Mouse (Mus musculus): ENCODE measurements around the gene Tmprss9. TPM values are rescaled to one million over a fixed set of nuclear protein-coding genes. Genes with fewer than 3 reads are reported as not detected.

The Tmprss9 gene
- total and polyA plus RNA-seq, 3 experiments = 0.04 TPM; not detected in 2

- TF ChIP-seq ZMIZ1 (IDR thresholded peaks at IDR 0.05; ENCODE audit: low read depth, low read length) = peak; percentile 89
- TF ChIP-seq UBTF (IDR thresholded peaks at IDR 0.05; ENCODE audit: low read depth, low read length) = no peak
- peak; percentile 100 for TF ChIP-seq NRF1 (IDR thresholded peaks at IDR 0.05; ENCODE audit: low read depth, low read length)
- peak; percentile 96 for TF ChIP-seq SIN3A (IDR thresholded peaks at IDR 0.05; ENCODE audit: low read length)
- no peak for TF ChIP-seq MAFK (IDR thresholded peaks at IDR 0.05; ENCODE audit: insufficient replicate concordance, low read length)
- TF ChIP-seq ZC3H11A (IDR thresholded peaks at IDR 0.05; ENCODE audit: low read depth, low read length) = no peak
- TF ChIP-seq GABPA (IDR thresholded peaks at IDR 0.05; ENCODE audit: insufficient replicate concordance, low read depth, low read length) = no peak
- no peak for TF ChIP-seq RAD21 (IDR thresholded peaks at IDR 0.05; ENCODE audit: low read depth, low read length)
- TF ChIP-seq MXI1 (IDR thresholded peaks at IDR 0.05; ENCODE audit: low read depth, low read length) = peak; percentile 96
- TF ChIP-seq RCOR1 (conservative IDR thresholded peaks at IDR 0.05; ENCODE audit: low read depth, low read length) = 0 out of 2 replicates have a peak, but pooled peaks have one; percentile 48
- no peak for TF ChIP-seq CHD1 (IDR thresholded peaks at IDR 0.05; ENCODE audit: low read depth, low read length)
- no peak for TF ChIP-seq IRF4 (IDR thresholded peaks at IDR 0.05; ENCODE audit: low read depth, low read length)
- TF ChIP-seq JUND (conservative IDR thresholded peaks at IDR 0.05; ENCODE audit: low read depth, low read length) = no peak
- no peak for TF ChIP-seq ZKSCAN1 (IDR thresholded peaks at IDR 0.05; ENCODE audit: borderline replicate concordance, low read depth, low read length)
- peak; percentile 94 for TF ChIP-seq NELFE (IDR thresholded peaks at IDR 0.05; ENCODE audit: low read depth, low read length)
- TF ChIP-seq MAX (IDR thresholded peaks at IDR 0.05; ENCODE audit: low read length) = peak; percentile 91
- no peak for TF ChIP-seq PAX5 (IDR thresholded peaks at IDR 0.05; ENCODE audit: low read length)
- 0 out of 2 replicates have a peak, but pooled peaks have one; percentile 15 for TF ChIP-seq BHLHE40 (IDR thresholded peaks at IDR 0.05; ENCODE audit: low read depth, low read length)
- no peak for TF ChIP-seq E2F4 (IDR thresholded peaks at IDR 0.05; ENCODE audit: insufficient replicate concordance, low read depth, low read length)
- TF ChIP-seq POLR2AphosphoS2 (IDR thresholded peaks at IDR 0.05; ENCODE audit: low read depth, low read length) = peak; percentile 75; the same call in 1 of the 2 replicates
- peak; percentile 86 for TF ChIP-seq POLR2A (IDR thresholded peaks at IDR 0.05; ENCODE audit: low read depth, low read length)
- TF ChIP-seq ZNF384 (IDR thresholded peaks at IDR 0.05; ENCODE audit: low read depth, low read length) = no peak
These were observed 16.5 kb upstream of the Tmprss9 start, which contains the start of the genes Lsm7 and Sppl2b (continued) for GRCm38 (mm10) chr10:80854913-80855748.

GRCm38 (mm10) chr10:80855749-80856073 lies 15.9 kb upstream of the Tmprss9 start:
- 0 out of 2 replicates have a peak, but pooled peaks have one; percentile 2 for TF ChIP-seq MYC (IDR thresholded peaks at IDR 0.05; ENCODE audit: low read depth, low read length)
- no peak for TF ChIP-seq UBTF (IDR thresholded peaks at IDR 0.05; ENCODE audit: low read depth, low read length)
- no peak for TF ChIP-seq NRF1 (IDR thresholded peaks at IDR 0.05; ENCODE audit: low read depth, low read length)
- Histone ChIP-seq H3K27ac (ENCODE audit: insufficient read depth, low read depth) (no peak overlapping the region), H3K4me3 (replicated peaks in 1 of 3; ENCODE audit: low read depth in 2 of 3, low read length in 2 of 3, poor library complexity in 1 of 3) (peak overlapping the region; percentile 85 to 99 (median 90)), H3K79me2 (replicated peaks; ENCODE audit: control insufficient read depth, extremely low read depth, insufficient read depth, poor library complexity, severe bottlenecking) (peaks cover 16% of the 10 kb centered on the region), H3K9ac (ENCODE audit: insufficient read depth, low read depth) (peak overlapping the region; percentile 45), H3K9me3 (replicated peaks; ENCODE audit: low read length) (no peaks in the 10 kb centered on the region), H3K36me3 (replicated peaks in 1 of 2; ENCODE audit: control insufficient read depth in 1 of 2, insufficient read depth in 1 of 2, low read length in 1 of 2) (peaks cover 22 to 52% of the 10 kb centered on the region in 2 experiments), H3K4me2 (ENCODE audit: insufficient read depth, low read depth, poor library complexity, severe bottlenecking) (peak overlapping the region; percentile 64), H3K4me1 (ENCODE audit: control insufficient read depth in 1 of 2, insufficient read depth in 2 of 2) (peaks cover 10 to 34% of the 10 kb centered on the region in 2 experiments), H3K27me3 (replicated peaks) (no peaks in the 10 kb centered on the region)
- DNase-seq (ENCODE audit: extremely low read depth) = no peak
- dilution Hi-C loops (cut with MboI; ENCODE audit: extremely low pct_ligation_motif_present, extremely low pct_unique_long_range_greater_than_20kb, low sequenced_read_pairs) (no loop called here), in situ Hi-C loops (cut with MboI; ENCODE audit: low pct_ligation_motif_present, low pct_unique_long_range_greater_than_20kb, low sequenced_read_pairs) (loop anchor here (5.0 kb wide), 1 partner anchor 33 kb away; no protein-coding TSS in a partner anchor)

Measured in CH12.LX (cell line).